Mouse (Mus musculus) left cerebral cortex, postnatal 36 days (tissue): ENCODE results near the gene Gipc2. TPM values are rescaled to one million over a fixed set of nuclear protein-coding genes. Genes with fewer than 3 reads are reported as not detected.

ENCODE experiments used
- DNase-seq, 2 experiments: peaks; one replicate each; pipeline ENCODE4 v3.0.0; 2021 to 2022; ENCODE audit warnings: low spot score in 2 of 2, mixed read lengths in 1 of 2
- intact Hi-C: fragments of 180-260 bp; cut with DNase I; formaldehyde crosslinking; loops from one replicate; pipeline ENCODE4 v1.15.1; 2025
- total RNA-seq, 2 experiments: library from RNA; stranded (reverse); gene quantifications; 2 replicates each; pipeline ENCODE4 v1.2.3; 2021

Gene Gipc2
- total RNA-seq, 2 experiments from 2014 or later: 3.8 to 7.9 TPM

DNA sequence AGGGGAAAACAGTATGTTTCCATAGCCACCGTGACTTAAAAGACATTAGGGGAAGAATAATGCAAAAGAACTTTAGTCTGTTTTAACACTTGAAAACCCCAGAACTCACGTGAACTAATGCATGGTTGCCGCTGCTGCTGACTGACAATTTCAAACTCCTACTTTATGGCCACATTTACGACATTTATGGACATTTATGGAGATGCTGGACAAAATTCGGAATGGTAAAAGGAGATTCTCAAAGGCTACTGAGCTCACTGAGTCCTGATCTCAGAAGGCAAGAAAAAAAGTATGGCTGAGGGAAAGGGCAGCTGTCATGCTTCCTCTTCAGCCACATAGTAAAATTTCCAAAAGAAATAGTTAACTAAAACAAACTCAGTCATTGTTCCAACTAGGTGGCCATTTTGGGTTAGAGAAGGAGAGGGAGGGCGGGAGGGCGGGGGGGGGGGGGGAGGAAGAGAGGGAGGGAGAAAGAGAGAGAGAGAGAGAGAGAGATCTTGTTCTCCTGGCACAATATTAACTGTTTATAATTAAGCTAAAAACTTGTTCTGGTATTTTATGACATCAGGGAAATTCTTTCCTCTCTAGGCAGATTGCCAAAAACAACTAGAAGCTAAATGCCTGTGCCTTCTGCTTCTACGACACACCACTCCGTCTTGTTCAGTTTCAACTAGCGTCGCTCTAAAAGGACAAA lies 26.4 kb upstream of the Gipc2 start:
- no peak for DNase-seq
- intact Hi-C loops: loop anchor here (5.0 kb wide), 2 partner anchors 35 to 85 kb away; no protein-coding TSS in a partner anchor

DNA sequence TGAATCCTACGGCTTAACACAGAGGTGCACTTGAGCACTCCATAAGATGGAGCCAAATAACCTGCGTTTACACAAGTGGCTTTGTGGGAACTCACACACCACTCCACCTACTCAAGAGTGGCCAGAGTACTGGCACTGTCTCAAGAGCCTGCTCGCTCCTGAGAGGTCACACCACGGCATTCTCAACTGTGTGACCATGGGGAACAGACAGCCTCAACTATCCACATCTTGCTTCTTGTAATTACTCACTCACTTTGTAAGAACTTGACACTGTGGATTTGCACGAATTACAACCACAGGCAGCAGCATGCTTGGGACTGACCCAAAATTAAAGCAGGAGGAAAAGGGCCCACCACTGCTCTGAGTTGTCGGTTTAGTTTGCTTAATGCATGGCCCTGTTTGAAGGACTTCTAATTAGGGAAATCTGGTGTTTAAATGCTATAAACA lies 25.8 kb upstream of the Gipc2 start:
- intact Hi-C loops: loop anchor here (5.0 kb wide), 2 partner anchors 35 to 85 kb away; no protein-coding TSS in a partner anchor
- DNase-seq: no peak

GRCm38 (mm10) chr3:152190679-152191477 lies 24.8 kb upstream of the Gipc2 start:
- no peak for DNase-seq
- intact Hi-C loops: loop anchor here (5.0 kb wide), 2 partner anchors 34 to 84 kb away; no protein-coding TSS in a partner anchor

DNA sequence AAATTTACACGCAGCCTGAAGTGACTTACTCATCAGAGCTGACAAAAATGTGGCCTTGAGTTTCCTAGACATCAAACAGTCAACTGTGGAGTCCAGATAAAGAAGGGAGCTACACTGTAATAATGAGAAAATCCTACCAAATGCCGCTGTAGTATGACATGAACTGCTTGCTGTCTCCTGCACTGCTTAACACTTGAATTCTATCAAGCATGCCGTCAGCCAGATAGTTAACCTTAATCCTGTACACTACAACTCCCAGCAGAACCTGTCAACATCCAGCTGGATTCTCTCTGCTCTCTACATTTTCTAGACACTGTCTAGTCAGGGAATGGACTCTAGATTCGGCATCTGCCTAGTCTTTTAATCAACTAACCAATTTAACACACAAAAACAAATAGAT lies 23.3 kb upstream of the Gipc2 start:
- intact Hi-C loops: no loop called here
- no peak for DNase-seq

- DNase-seq: no peak
- intact Hi-C loops: no loop called here
Measured at GRCm38 (mm10) chr3:152186106-152186505, 20.1 kb upstream of the Gipc2 start.

- intact Hi-C loops: no loop called here
Measured at GRCm38 (mm10) chr3:152183522-152183921, 17.5 kb upstream of the Gipc2 start.

GRCm38 (mm10) chr3:152180624-152181023 lies 14.6 kb upstream of the Gipc2 start:
- intact Hi-C loops: no loop called here
- DNase-seq: no peak

More at GRCm38 (mm10) chr3:152183522-152183921, 17.5 kb upstream of the Gipc2 start:
- DNase-seq: no peak

DNA sequence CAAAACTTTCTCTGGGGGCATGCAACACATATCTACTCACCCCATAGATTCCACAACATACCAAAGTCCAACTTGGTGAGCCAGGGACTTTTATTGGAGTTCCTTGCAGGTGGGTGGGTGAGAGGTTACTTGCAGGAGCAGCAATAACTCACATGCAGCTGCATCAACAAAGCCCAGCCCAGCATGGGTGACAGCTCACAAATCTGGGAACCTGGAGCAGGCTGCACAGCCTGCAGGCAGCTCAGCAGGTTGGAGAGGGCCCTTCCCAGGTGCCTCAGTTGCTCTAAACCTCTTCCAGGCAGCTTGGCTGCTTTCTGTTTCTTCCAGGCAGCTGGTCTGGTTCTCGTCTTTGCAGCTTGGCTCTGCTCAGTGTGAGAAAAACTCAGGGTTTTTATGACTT lies 13.3 kb upstream of the Gipc2 start:
- intact Hi-C loops: no loop called here
- DNase-seq: no peak

DNA sequence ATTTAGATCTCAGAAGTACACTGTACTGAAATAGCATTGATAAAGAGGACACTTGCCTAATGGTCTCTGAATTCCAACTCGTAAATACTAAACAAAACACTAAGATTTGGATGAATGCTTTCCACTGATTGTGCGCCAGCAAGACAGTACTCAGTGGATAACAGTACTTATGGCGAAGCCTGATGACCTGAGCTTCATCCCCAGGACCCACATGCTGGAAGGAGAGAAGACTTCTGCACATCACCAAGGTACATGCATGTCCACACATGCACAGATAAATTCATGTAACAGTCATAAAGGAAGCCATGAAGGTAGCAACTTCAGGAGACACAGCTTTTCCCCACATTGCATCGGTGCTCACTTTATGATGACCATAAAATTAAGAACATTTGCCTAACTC lies 12.8 kb upstream of the Gipc2 start:
- intact Hi-C loops: no loop called here
- DNase-seq: no peak

DNA sequence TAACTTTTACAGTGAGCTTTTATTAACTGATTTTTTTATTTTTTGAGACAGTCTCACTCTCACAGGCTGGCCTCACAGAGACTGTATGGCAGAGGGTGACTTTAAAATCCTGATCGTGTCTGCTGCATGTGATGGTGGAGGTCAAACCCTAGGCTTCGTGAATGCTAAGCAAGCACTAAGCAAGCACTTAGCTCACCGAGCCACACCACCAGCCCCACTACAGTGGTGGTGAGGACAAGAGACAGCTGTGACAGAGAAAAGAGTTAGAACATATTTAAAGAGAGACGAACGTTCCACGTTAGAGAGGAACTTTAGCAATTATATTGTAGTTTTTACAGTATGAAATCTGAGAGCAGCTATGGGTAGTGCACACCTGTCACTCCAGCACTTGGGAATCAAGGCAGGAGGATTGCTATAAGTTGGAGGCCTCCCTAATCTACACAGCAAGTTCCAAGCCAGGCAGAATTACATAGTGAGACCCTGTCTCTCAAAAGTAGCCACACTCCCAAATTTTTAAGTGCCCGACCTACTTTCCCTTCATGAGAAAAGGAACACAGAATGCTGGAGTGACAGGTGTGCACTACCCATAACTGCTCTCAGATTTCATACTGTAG lies 6.4 kb upstream of the Gipc2 start:
- no peak for DNase-seq
- intact Hi-C loops: no loop called here

- intact Hi-C loops: no loop called here
- DNase-seq: no peak
Measured at GRCm38 (mm10) chr3:152171862-152172261, 5.8 kb upstream of the Gipc2 start.

GRCm38 (mm10) chr3:152171236-152171635 lies 5.2 kb upstream of the Gipc2 start:
- no peak for DNase-seq
- intact Hi-C loops: no loop called here

DNA sequence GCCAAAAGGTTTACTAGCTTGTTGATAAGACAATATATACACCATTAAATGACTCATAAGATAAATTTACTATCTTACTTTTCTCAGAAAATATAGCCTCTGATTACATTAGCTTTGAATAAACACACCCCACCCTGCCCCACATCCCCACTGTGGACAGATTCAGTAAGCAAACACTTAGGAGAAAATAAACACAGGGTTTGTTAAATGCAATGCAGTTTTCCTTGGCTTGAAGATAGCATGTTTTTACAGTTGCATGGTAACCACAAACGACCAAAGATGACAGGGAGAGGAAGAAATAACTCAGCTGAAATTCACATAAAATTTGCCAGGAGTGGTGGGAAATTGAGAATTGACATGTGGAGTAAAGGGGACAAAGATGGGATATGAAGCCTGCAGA lies 4.4 kb upstream of the Gipc2 start:
- intact Hi-C loops: no loop called here
- DNase-seq: no peak

DNA sequence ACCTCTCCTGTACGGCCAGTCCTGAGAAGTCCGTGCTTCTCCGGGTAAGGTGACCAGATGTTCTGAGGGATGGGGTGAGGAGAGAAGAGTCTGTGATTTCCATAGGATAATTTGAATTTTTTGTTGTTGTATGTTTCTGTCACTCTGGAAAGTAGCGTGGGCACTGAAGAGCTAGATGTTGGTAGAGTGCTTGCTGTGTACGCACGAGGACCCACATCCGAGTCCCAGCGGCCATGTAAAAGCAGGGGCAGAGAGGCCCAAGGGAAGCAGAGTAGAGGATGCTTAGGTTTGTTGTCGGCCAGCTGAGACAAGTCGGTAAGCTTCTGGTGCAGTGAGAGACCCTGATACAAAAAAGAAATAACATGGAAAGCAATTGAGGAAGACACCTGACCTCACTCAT lies 2.0 kb upstream of the Gipc2 start:
- no peak for DNase-seq
- intact Hi-C loops: no loop called here

- intact Hi-C loops: no loop called here
- no peak for DNase-seq
Measured at GRCm38 (mm10) chr3:152166699-152167451, 845 bp upstream of the Gipc2 start.

- intact Hi-C loops: no loop called here
- peak; percentile 50 to 51 for DNase-seq
Measured at GRCm38 (mm10) chr3:152165351-152166098, 505 bp downstream of the Gipc2 start.

GRCm38 (mm10) chr3:152165014-152165350 lies 1.0 kb downstream of the Gipc2 start:
- no peak for DNase-seq
- intact Hi-C loops: no loop called here

GRCm38 (mm10) chr3:152163320-152163719 lies 2.7 kb downstream of the Gipc2 start:
- intact Hi-C loops: no loop called here
- DNase-seq: no peak

GRCm38 (mm10) chr3:152160607-152161006 lies 5.4 kb downstream of the Gipc2 start:
- no peak for DNase-seq
- intact Hi-C loops: no loop called here
